Mouse (Mus musculus) liver, postnatal 0 days (tissue): Measurements from ENCODE around the gene Copz1.

Source experiments
- CTCF ChIP-seq: sonication (generic); IDR thresholded peaks from 2 replicates; pipeline ENCODE4 v1.5.1; 2016; ENCODE audit warnings: antibody characterized with exemption, low read depth
- EP300 ChIP-seq: IDR thresholded peaks from 2 replicates; pipeline ENCODE4 v1.6.1; 2016; ENCODE audit warnings: antibody characterized with exemption, low read depth, mild to moderate bottlenecking

- TF ChIP-seq CTCF (no peak), EP300 (0 out of 2 replicates have a peak, but pooled peaks have one; percentile 27)
Measured at GRCm38 (mm10) chr15:103305070-103305678, 32.7 kb downstream of the Copz1 start.
